Mouse (Mus musculus) ES-Bruce4 (cell line): ENCODE measurements at regions not wholly inside any gene's neighbourhood (a gene's known extent, or its start where the extent isn't known, plus 50 kb on each side); places are given as distances from the start of the nearest gene placed in this dataset.

ENCODE experiments used
- CTCF ChIP-seq: IDR thresholded peaks from one replicate; pipeline ENCODE4 v1.8.1; 2011; ENCODE audit warnings: low read depth, low read length
- EP300 ChIP-seq: IDR thresholded peaks from 2 replicates; pipeline ENCODE4 v1.6.1; 2011; ENCODE audit warnings: low read depth, low read length; ENCODE audit not compliant: insufficient read depth
- POLR2A ChIP-seq: IDR thresholded peaks from one replicate; pipeline ENCODE4 v1.8.1; 2011; ENCODE audit warnings: low read length; ENCODE audit not compliant: insufficient read depth

DNA sequence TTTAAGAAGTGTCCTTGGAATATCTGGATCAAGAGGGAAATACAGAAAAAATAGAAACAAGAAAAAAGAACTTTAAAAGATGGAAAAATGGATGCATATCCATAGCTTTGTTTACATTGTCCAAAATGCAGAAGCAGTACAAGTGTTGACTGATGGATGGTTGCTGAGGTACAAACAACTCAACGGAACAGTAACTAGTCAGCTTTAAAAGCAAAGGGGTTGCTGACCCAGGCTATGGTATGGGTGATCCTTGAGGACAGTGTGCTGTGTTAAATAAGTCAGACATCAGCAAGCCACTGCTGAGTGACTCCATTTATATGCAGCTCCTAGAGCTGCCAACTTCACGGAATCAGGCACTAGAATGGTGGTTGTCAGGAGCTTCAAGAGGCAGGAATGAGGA lies 338.9 kb upstream of the Tmc3 start:
- TF ChIP-seq POLR2A (no peak), CTCF (no peak), EP300 (no peak)
